Mouse (Mus musculus): ENCODE measurements around the gene Urad.
A peak's percentile ranks its signal among the peaks of the same experiment; 100 is the strongest.

Urad gene

GRCm38 (mm10) chr5:147299255-147300000 lies 22.8 kb downstream of the Urad start:
- DNase-seq (ENCODE audit: low read depth), result peak; percentile 61

- DNase-seq (ENCODE audit: low read depth), result no peak
Observed at GRCm38 (mm10) chr5:147297249-147297648, 25.0 kb downstream of the Urad start.

DNA sequence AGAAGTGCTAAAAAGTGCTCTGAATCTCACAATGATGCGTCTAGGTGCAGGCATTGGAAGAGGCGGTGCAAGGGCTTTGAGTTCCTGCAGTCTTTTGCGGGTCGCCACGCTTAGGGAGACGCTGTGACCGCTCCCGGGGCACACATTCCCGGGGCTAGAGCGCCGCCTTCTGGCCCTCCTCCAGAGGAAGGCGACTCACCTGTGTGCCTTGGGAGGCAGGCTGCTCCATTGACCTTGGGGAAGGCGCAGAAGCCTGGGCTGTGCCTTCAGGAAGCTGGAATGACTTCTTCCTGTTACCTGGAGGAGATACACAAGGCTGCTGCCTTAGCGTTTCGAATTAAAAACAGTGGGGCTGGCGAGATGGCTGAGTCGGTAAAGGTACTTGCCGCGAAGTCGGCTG lies 28.1 kb downstream of the Urad start:
- peak; percentile 32 for DNase-seq (ENCODE audit: low read depth)

DNA sequence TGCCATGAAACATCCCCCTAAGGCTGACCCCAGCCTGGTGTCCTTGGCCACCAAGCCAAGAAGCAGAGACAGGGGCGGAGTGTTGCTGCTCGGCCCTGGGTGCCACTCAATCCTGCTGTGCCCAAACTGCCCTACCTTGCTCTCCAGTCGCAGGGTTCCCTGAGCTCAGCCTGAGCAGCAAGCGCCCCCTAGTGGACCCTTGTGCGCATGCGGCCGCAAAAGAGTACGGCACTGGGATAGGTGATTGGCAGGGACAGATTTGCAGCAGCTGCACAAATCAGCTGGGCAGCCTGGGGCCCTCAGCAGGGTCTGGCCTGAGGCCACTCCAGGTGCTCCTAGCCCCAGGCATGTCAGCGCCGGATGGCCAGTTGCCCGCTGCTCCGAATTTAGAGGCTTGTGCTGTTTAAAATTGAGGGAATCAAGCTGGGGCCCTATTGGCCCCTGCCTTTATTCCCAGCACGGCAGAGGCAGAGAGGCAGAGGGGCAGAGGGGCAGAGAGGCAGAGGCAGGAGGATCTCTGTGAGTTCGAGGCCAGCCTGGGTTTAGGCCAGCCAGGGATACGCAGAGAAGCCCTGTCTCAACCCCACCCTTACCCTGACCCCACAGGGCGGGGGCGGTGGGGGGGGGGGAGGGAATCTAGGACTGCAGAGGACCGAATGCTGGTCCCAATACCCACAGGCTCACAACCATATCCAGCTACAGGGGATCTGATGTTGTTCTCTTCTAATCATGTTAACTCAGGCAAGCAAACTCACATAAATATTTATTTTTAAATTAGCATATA lies 28.9 kb downstream of the Urad start:
- peak; percentile 78 for DNase-seq (ENCODE audit: low read depth)

DNA sequence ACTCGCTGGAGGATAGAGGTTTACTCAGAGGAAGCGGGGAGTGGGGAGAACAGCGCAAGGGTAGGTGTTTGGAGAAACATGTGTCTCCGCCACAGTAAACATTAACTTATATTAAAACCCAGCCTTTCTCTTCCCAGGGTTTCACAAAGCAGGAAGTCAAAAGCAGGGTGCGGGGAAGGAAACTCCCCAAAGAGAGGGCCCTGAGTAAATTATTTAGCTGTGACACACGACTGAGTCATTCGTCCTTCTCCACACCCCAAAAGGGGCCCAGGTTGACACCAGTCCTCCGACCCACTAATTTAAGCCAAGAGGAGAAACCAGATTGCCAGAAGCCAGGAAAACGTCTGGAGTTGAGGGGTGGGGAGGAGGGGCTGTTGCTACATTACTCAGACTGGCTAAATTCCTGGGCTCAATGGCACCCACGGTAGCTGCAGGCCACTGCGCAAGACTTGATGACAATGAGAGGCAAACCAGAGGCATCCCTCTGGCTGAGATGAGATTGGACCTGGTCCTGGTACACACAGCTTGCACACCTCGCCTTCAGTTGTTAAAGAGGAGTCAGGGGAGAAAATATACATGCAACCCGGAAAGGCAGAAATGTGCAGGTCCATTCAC lies 29.6 kb downstream of the Urad start:
- DNase-seq (ENCODE audit: low read depth), result no peak

DNA sequence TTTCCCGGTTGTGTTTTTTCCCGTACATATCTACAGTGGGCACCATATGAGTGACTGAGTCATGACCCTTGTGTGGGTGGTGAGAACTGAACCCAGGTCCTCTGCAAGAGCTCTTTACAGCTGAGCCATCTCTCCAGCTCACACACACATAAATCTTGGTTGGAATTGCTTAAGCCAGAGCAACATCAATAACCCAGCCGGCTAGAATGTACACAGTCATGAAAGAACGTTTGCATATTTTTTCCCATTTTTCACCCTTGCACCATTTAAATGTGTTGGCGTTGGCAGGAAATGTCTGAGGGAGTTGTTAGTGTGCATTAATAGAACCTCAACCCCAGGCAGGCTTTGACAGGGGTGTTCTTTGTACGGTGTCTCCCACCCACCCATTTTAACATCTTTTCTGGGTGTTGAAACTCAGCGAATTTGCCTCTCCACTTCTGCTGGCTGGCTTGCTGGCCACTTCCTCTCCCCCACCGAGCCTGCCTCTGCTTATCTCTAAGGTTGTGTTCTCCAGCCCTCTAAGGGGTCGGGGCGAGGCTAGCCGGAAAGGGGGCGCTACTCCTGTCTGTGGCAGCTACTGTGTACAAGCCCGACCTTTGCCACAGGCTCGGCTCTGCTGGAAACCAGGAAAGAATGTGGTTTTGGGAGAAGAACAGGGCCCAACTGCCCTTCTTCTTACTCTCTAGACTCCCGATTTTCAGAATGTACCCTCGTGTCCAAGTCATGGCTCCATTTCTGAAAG lies 30.3 kb downstream of the Urad start:
- no peak for DNase-seq (ENCODE audit: low read depth)

DNA sequence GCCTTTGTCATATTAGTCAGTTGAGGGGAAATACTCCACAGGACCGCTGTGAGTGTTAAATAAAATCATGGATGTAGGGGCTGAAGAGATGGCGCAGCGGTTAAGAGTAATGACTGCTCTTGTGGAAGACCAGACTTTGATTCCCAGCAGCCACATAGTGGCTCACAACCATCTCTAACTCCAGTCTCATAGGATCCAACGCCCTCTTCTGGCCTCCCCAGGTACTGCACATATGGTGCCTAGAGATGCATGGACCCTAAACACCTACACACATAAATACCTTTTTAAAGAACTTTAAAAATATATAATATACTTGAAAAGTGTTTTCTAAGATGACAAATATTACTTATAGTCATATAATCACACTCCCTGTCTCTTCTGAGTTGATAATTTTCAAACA lies 37.9 kb downstream of the Urad start:
- DNase-seq (ENCODE audit: low read depth), result no peak

DNA sequence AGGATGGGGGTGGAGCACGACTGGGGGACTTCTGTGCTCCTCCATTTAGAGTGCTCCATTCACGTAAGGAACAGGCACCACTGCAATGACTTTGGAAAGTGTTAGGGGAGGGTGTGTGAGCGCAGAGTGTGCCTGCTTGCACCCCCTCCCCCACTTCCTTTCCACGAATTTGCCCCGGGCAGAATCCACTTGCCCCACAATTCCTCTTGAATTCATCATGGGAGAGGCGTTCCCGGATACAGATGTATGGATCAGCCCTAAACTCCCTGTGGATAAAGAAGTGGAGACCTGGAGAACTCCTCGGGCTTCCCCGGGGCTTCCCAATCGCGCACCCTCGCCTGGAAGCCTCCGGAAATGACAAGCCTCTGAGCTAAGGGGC lies 44.7 kb downstream of the Urad start:
- DNase-seq (ENCODE audit: low read depth), result no peak

DNA sequence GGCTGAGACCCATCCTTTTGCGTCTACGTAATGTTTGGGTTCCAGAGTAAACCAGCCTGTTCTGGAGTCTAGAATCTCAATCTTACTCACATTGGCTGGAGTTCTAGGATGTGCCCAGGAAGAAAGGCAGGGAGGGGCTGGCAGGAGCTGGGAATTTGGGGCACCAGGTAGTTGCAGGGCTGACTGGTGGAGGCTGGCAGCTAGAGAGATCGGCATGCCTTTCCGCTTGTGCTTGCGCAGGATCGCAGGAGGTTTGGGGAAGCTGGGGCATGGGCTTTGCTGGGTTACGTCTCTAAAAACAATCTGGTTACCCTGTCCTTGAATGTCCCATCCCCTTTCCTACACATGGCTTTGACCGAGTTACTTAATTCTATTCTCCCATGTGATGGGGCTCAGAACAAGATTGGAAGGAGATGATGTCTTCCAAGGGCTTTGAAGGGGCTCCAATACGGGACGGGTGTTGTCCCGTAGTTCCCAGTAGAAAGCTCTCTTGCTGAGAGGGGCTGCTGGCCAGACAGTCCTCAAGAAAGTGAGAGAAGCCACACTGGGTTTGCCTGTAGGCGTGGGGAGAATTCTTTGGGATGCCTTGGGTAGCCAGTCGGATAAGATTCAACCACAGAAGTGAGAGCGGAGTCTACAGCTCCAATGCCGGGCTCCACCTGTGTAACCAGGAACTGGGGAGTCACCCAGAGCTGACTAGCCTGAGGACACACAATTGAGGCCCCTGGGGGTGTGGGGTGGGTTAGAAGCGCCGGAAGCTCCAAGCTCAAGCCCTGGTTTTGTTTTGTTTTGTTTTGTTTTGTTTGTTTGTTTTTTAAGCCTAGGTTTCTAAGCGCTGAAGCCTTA lies 45.3 kb downstream of the Urad start:
- DNase-seq (ENCODE audit: low read depth), result no peak

DNA sequence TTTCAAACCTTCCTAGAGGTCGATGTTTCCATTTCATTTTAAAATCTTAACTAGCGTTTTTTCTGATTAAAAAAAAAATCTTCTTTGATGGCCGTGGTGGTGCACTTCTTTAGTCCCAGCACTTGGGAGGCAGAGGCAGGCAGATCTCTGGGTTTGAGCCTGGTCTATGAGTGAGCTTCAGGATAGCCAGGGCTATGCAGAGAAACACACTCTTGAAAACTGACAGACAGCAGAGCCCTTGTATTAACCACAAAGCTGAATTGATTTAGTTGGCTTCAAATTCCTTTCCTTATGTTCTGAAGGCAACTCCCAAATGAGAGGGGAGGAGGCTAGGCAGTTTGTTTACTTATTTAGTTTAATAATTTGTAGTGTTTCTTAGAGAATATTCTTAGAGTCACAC lies 46.5 kb downstream of the Urad start:
- DNase-seq (ENCODE audit: low read depth), result no peak

- DNase-seq (ENCODE audit: low read depth), result no peak
Observed at GRCm38 (mm10) chr5:147274174-147275141, 47.8 kb downstream of the Urad start.

GRCm38 (mm10) chr5:147272808-147273345 lies 49.4 kb downstream of the Urad start:
- DNase-seq (ENCODE audit: low read depth), result no peak

GRCm38 (mm10) chr5:147272046-147272807 lies 50.0 kb downstream of the Urad start:
- DNase-seq (ENCODE audit: low read depth), result no peak

DNA sequence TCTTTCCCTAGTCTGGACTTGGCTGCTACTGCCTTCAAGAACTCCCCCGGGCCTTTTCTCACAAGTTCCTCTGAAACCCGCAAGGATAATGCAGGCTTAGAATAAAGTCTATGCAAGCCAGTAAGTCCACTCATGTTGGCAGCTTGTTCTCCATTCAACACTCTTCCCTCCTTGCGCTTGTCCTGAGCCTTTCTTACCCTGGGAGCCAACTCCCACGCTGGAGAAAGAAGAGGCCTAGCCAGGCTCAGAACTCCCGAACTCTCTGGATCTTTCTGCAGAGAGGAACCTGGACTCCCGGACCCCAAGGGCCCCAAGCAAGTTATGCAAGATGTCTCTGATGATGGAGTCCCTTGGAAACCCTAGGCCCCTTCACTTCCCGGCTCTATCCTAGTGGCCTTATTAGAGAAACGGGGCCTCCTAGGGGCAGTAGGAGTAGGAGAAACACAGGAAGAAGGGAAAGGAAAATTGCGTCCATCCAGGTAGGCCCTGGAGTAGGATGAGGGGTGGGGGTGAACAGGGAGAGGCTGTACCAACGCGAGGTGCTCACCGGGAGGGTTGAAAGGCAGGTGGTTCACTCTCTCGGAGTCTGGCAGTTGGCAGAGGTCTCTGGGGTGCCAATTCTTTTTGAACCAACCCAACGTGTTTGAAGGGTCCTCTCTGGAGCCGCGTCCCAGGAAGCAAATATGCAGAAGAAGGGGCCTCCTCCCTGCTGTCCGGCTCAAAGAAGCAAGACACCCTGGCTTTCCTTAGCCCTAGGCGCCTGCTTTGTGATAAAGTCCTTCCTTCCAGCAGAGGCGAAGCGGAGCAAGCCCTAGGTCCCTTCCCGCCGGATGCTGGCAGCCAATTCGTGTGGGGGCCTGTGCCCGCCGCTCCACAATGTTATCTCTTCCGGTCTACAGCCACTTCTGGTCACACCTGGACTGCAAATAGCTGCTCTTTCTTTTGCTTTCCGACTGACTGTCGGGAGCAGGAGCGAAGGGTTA lies 51.3 kb downstream of the Urad start:
- DNase-seq (ENCODE audit: low read depth), result no peak

DNA sequence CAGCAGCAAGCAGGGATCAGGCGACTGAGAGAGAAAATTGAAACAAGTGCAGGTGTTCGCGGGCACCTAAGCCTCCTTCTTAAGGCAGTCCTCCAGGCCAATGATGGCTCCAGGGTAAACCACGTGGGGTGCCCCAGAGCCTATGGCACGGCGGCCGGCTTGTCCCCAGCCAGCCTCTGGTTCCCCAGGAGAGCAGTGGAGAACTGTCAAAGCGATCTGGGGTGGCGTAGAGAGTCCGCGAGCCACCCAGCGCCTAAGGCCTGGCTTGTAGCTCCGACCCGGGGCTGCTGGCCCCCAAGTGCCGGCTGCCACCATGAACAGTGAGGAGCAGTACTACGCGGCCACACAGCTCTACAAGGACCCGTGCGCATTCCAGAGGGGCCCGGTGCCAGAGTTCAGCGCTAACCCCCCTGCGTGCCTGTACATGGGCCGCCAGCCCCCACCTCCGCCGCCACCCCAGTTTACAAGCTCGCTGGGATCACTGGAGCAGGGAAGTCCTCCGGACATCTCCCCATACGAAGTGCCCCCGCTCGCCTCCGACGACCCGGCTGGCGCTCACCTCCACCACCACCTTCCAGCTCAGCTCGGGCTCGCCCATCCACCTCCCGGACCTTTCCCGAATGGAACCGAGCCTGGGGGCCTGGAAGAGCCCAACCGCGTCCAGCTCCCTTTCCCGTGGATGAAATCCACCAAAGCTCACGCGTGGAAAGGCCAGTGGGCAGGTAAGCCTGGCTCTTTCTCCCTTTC lies 52.1 kb downstream of the Urad start, which contains the start of gene Pdx1:
Gene Pdx1, plus strand, starts transcription at position 34 of the 747 bp plus-strand sequence.
- DNase-seq (ENCODE audit: low read depth), result no peak

DNA sequence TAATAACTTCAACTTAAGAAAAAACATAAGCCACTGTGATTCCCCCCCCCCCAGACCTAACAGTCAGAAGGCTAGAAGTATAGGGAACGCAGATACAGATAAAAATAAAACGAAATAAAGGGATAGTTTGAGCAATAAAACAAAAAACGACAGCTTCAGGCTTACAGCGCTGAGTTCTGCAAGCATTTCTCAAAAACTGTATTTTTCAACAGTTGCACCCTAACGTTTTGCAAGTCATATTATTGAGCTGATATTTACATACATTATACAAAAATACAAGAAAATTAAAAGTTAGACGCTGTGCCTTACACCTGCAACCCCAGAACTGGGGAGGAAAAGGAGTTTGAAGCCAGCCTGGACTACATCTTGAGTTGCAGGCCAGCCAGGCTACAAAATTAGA lies 52.9 kb downstream of the Urad start:
- DNase-seq (ENCODE audit: low read depth), result no peak

DNA sequence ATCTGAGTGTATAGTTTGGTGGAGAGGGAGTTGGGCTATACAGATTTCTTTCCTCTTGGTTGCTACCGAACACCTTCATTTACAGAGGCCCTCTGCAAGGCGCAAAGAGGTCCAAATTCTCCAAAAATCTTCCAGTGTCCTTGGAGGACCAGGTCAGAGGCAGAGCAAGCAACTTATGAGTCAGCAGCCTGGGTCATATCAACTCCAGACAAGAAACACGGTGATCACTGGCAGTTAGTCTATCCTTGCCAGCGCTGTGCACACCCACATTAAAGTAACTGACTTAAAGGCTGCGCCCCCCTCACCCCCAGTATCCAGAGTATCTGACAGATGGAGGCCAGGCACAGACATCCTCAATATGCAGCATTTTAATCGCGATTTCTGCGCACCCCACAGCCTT lies 53.5 kb downstream of the Urad start:
- DNase-seq (ENCODE audit: low read depth), result no peak
